Mouse (Mus musculus) ES-E14 (cell line): Measurements from ENCODE around the gene Nacc2. TPM values are rescaled to one million over a fixed set of nuclear protein-coding genes. Genes with fewer than 3 reads are reported as not detected.

Experiments
- DNase-seq: peaks from one replicate; pipeline ENCODE4 v3.0.0-alpha.2; 2013; ENCODE audit warnings: low read depth, low spot score
- H3K27ac ChIP-seq: 2 replicates; pipeline ENCODE4 v1.5.1; 2012; ENCODE audit warnings: low read depth, mild to moderate bottlenecking, low read length, moderate library complexity, mixed read lengths; ENCODE audit not compliant: poor library complexity, insufficient read depth, severe bottlenecking
- H3K36me3 ChIP-seq: 2 replicates; pipeline ENCODE4 v1.6.1; 2012; ENCODE audit warnings: mild to moderate bottlenecking, low read length, moderate library complexity, mixed read lengths; ENCODE audit not compliant: control insufficient read depth, poor library complexity, insufficient read depth, severe bottlenecking
- H3K4me1 ChIP-seq, 2 experiments: fragments of 150-350 bp in 1 of 2; sonication (generic) in 1 of 2; 2 replicates each; pipeline ENCODE4 v1.6.1; 2012; ENCODE audit warnings: low read length in 2 of 2, mild to moderate bottlenecking in 1 of 2, mixed read lengths in 1 of 2; ENCODE audit not compliant: control insufficient read depth in 2 of 2, insufficient read depth in 2 of 2, poor library complexity in 1 of 2
- H3K4me3 ChIP-seq, 2 experiments: fragments of 150-350 bp in 1 of 2; sonication (generic) in 1 of 2; 2 replicates each; pipeline ENCODE4 v1.5.1; 2012; ENCODE audit warnings: low read length in 2 of 2, low read depth in 1 of 2, mild to moderate bottlenecking in 1 of 2, mixed read lengths in 1 of 2; ENCODE audit not compliant: insufficient read depth in 1 of 2, poor library complexity in 1 of 2, severe bottlenecking in 1 of 2
- H3K9ac ChIP-seq: 2 replicates; pipeline ENCODE4 v1.6.1; 2012; ENCODE audit warnings: low read depth, mild to moderate bottlenecking, low read length, mixed read lengths; ENCODE audit not compliant: poor library complexity, insufficient read depth, severe bottlenecking
- H3K9me3 ChIP-seq: fragments of 150-350 bp; sonication (generic); 2 replicates; pipeline ENCODE4 v1.6.1; 2012; ENCODE audit warnings: low read depth, mild to moderate bottlenecking, low read length; ENCODE audit not compliant: control insufficient read depth, insufficient read depth
- CHD2 ChIP-seq: IDR thresholded peaks from 2 replicates; pipeline ENCODE4 v1.6.1; 2014; ENCODE audit warnings: mild to moderate bottlenecking, low read depth, low read length, inconsistent platforms
- HCFC1 ChIP-seq: IDR thresholded peaks from 2 replicates; pipeline ENCODE4 v1.6.1; 2012; ENCODE audit warnings: low read length, inconsistent platforms, borderline replicate concordance; ENCODE audit not compliant: insufficient read depth
- MAFK ChIP-seq: IDR thresholded peaks from 2 replicates; pipeline ENCODE4 v1.6.1; 2014; ENCODE audit warnings: mild to moderate bottlenecking, low read depth, low read length, inconsistent platforms; ENCODE audit not compliant: insufficient read depth
- ZC3H11A ChIP-seq: IDR thresholded peaks from 2 replicates; pipeline ENCODE4 v1.6.1; 2012; ENCODE audit warnings: low read depth, mild to moderate bottlenecking, inconsistent platforms, low read length, borderline replicate concordance
- ZNF384 ChIP-seq: IDR thresholded peaks from 2 replicates; pipeline ENCODE4 v1.6.1; 2012; ENCODE audit warnings: low read depth, low read length, inconsistent platforms
- in situ Hi-C, 2 experiments: fragments of 600-800 bp; cut with MboI; formaldehyde crosslinking; loops; one replicate each; pipeline ENCODE4 v1.15.1; 2025; ENCODE audit warnings: low sequenced_read_pairs in 2 of 2, inconsistent platforms in 1 of 2; ENCODE audit not compliant: unreplicated experiment in 2 of 2
- total RNA-seq: library from RNA; depleted of rRNA; stranded (reverse); fragments of 300-350 nt; gene quantifications from 2 replicates; pipeline ENCODE4 v1.2.3, GENCODE M21; 2012

The Nacc2 gene
- total RNA-seq, 1 experiment, result 4.8 TPM

DNA sequence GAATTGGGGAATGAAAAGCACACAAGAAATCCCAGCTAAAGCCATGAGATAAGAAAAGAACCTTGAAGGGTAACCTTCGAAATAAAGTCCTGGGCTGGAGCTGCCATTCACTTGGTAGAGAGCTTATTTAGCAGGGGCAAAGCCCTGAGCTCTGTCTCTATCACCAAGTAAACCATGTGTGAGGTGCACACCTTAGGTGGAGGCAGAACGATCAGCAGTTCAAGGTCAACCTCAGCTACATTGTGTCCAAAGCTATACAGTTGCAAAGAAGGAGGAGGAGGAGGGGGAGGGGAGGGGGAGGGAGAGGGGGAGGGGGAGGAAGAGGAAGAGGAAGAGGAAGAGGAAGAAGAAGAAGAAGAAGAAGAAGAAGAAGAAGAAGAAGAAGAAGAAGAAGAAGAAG lies 46.9 kb downstream of the Nacc2 start:
- in situ Hi-C loops, result no loop called here
- Histone ChIP-seq H3K4me3 (no peak overlapping the region), H3K9ac (no peak overlapping the region), H3K27ac (no peak overlapping the region), H3K36me3 (no peaks in the 10 kb centered on the region), H3K9me3 (no peaks in the 10 kb centered on the region), H3K4me1 (peaks cover 7 to 9% of the 10 kb centered on the region in 2 experiments)
- no peak for TF ChIP-seq MAFK
- no peak for TF ChIP-seq CHD2
- DNase-seq, result no peak

DNA sequence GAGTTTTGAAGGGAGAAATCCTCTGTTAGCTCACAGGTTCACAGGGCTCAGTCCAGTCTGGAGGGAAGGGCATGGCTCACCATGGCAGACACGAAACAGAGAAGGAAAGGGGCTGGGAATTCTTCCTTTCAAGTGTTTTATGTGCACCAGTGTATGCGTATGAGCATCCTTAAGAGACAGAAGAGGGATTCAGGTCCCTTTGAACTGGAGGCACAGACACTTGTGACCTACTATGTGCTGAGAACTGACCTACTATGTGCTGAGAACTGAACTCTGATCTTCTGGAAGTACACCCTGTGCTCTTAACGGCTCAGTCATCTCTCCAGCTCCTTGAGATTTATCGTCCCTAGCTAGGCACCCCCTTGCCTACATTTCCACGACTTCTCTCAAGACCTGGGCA lies 48.5 kb downstream of the Nacc2 start:
- in situ Hi-C loops, result no loop called here

DNA sequence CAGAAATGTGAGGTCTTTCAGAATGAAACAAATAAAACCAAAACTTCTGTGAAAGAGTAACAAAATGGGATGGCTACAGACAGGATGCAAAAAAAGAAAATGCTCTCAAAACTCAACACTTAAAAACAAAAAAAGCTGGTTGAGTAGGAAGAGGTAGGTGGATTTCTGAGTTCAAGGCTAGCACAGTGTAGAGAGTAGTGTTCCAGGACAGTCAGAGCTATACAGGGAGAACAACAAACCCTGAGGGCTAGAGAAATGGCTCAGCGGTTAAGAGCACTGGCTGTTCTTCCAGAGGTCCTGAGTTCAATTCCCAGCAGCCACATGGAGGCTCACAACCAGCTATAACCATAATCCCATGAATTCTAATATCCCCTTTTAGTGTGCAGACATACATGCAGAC lies 54.4 kb downstream of the Nacc2 start:
- no peak overlapping the region for H3K9ac ChIP-seq
- DNase-seq, result no peak
- peaks cover 0 to 6% of the 10 kb centered on the region in 2 experiments; a peak in 1 of 4 replicates for H3K4me1 ChIP-seq
- TF ChIP-seq ZNF384 (no peak), HCFC1 (no peak), CHD2 (no peak), MAFK (no peak), ZC3H11A (no peak)
- H3K36me3 ChIP-seq, result no peaks in the 10 kb centered on the region
- no peak overlapping the region for H3K4me3 ChIP-seq
- H3K9me3 ChIP-seq, result no peaks in the 10 kb centered on the region
- no peak overlapping the region for H3K27ac ChIP-seq
- in situ Hi-C loops, result no loop called here

More for the DNA sequence above, 48.5 kb downstream of the Nacc2 start:
- no peak overlapping the region for H3K4me3 ChIP-seq
- H3K27ac ChIP-seq, result no peak overlapping the region
- TF ChIP-seq CHD2 (no peak), ZNF384 (no peak)
- H3K36me3 ChIP-seq, result no peaks in the 10 kb centered on the region
- no peak overlapping the region for H3K9ac ChIP-seq
- no peaks in the 10 kb centered on the region for H3K9me3 ChIP-seq
- H3K4me1 ChIP-seq, result peaks cover 5 to 8% of the 10 kb centered on the region in 2 experiments
- no peak for DNase-seq

DNA sequence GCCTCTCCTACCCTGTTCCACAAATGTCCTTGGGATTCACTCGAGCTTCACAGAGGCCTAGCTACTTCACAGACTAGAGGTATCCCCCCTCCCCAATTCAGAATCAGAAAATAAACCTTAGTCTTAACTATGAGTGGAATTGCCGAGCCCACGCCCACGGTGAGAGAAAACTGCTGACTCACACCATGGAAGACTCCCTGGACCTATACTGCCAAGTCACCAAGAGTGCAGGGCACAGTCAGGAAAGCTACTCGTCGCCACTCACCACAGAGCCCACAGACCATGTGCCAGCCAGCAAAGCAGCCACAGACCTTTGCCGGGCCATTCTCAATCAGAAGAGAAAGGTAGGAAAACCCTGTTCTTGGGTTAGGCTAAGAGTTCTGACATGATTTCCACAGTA lies 54.8 kb downstream of the Nacc2 start:
- H3K27ac ChIP-seq, result no peak overlapping the region
- H3K9ac ChIP-seq, result no peak overlapping the region; the same call in 1 of the 2 replicates
- no peaks in the 10 kb centered on the region for H3K9me3 ChIP-seq
- H3K36me3 ChIP-seq, result no peaks in the 10 kb centered on the region
- no peak overlapping the region for H3K4me3 ChIP-seq
- in situ Hi-C loops, result no loop called here
- no peak for DNase-seq
- peaks cover 0 to 6% of the 10 kb centered on the region in 2 experiments; a peak in 1 of 4 replicates for H3K4me1 ChIP-seq
- TF ChIP-seq HCFC1 (no peak), ZNF384 (no peak), MAFK (peak; percentile 74)

DNA sequence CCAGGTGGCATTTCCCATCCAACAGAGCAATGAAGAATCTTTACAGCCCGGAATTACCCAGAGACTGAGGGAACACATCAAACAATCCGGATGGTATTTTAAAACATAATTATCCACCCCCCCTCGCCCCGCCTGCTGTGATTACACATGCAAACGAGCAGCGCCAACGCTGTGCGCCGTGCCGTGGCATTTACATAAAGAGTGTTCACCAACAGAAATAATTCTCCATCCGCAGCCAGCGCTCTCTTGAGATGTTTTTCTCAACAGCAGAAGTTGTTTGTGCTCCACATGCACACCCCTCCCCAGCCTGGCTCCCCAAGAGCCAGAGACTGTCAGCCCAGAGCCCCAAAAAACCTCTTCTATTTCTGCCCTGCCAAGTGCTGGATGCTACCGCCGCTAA lies 56.5 kb downstream of the Nacc2 start:
- no peak overlapping the region for H3K27ac ChIP-seq
- DNase-seq, result no peak
- in situ Hi-C loops, result no loop called here
- H3K9me3 ChIP-seq, result no peaks in the 10 kb centered on the region
- H3K36me3 ChIP-seq, result no peaks in the 10 kb centered on the region
- no peak overlapping the region for H3K9ac ChIP-seq
- TF ChIP-seq ZC3H11A, result no peak
- TF ChIP-seq MAFK, result no peak
- H3K4me3 ChIP-seq, result no peak overlapping the region
- peaks cover 0 to 6% of the 10 kb centered on the region in 2 experiments; a peak in 1 of 4 replicates for H3K4me1 ChIP-seq
